Comparison of ENCODE assay signal across 15 mouse cellular contexts in the genomic region with DNA sequence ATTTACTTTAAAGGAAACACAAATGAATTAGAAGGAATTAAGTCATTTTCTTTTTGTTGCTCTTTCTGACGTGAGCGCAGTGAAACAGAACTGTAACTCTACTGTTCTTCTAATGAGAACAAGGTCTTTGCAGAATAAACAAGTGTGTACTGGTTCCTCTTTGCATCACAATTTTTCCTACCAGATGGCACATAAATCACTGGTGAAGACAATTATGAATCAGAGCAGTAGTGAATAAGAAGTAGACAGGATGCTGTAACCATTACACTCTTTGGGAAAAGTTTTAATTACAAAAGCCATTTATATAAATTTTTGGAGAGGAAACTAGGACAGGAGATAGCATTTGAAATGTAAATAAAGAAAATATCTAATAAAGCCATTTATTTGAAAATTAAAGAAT.
"Had no signal": no experiment of that assay in that cellular context is flagged by ENCODE, and none has a peak within 500 bp of the region (broad histone marks: within the 10 kb centered on the region; RNA-seq: fewer than 3 reads in every experiment).

No protein-coding gene starts in this region.

- H3K36me3 ChIP-seq: neural tube, embryonic 12.5 days; neural tube, embryonic 15.5 days had no signal

- H3K9ac ChIP-seq: liver, embryonic 13.5 days; neural tube, embryonic 12.5 days; neural tube, embryonic 15.5 days had no signal

- H3K9me3 ChIP-seq: liver, embryonic 13.5 days; neural tube, embryonic 15.5 days had no signal

- H3K27me3 ChIP-seq: liver, embryonic 13.5 days; neural tube, embryonic 12.5 days; neural tube, embryonic 15.5 days had no signal

- DNase-seq: kidney, postnatal 10 days; kidney, postnatal 36 days; layer of hippocampus, postnatal 36 days; liver, embryonic 13.5 days; lung, adult 2 months; lung, postnatal 14 days; lung, postnatal 4 days; midbrain, embryonic 14.5 days; right cerebral cortex, adult 18-20 months; right cerebral cortex, postnatal 25 days; thymus, adult 18-20 months; thymus, postnatal 36 days had no signal

- H3K4me3 ChIP-seq: left cerebral cortex, adult 2 months; liver, embryonic 13.5 days; neural tube, embryonic 12.5 days; neural tube, embryonic 15.5 days had no signal

- H3K27ac ChIP-seq: left cerebral cortex, adult 2 months; liver, embryonic 13.5 days; neural tube, embryonic 12.5 days; neural tube, embryonic 15.5 days had no signal

- H3K4me1 ChIP-seq: neural tube, embryonic 12.5 days; neural tube, embryonic 15.5 days had no signal
